Mouse (Mus musculus): ENCODE measurements around the gene Ift27. TPM values are rescaled to one million over a fixed set of nuclear protein-coding genes. Genes with fewer than 3 reads are reported as not detected.
A peak's percentile ranks its signal among the peaks of the same experiment; 100 is the strongest.

Ift27 gene
- polyA plus RNA-seq (2015; fragmentation: Nextera tagmentation; extraction: Ambion mirVana) = 108 and 111 TPM in 2 replicates

DNA sequence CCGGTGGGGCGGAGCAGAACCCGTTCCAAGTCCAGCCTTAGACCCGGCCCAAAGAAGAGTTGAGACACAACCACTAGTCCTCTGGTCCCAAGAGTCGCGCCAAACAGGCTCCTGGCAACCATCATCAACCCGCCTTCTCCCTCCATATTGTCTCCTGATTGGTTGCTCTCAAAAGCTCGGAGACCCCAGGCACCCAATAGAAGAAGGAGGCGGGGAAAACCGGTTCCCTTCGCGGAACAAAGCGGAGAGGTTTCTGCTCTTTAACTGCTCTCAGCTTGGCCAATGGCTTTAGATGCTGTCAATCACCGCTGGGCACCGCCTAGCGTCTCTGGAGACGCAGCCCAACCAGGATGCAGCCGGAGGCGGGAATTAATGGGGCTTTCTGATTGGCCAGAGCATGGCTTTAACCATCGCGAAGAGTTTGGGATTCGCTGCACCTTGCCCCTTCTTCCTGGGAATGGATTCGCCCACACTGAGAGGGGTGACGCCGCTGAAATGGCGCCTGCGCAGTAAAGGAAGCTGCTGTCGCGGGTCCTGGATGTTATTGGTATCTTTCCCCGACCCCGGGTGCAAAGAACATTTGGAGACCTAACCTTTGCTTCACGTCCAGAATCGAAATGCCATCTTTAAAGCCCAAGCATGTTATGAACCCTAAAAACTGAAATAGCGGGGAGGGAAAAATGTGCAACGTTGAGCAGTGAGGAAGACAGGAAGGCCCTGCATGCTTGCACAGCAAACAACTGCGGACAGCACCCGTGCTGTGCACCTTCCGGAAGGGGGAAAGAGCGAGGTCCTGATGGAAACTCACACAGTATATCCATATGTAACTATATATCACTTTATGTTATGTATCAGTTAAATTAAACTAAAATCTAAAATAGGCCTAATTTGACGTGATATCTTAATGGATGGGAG is at the start of gene Ift27:
TSS of gene Ift27 (minus strand) at position 136 of the 915 bp plus-strand sequence.
- peak; percentile 98 for ATAC-seq
- no peaks in the 10 kb centered on the region for H3K27me3 ChIP-seq (replicated peaks; ENCODE audit: control insufficient read depth, insufficient read depth, low read length)
- H3K4me3 ChIP-seq (ENCODE audit: low read length) = peak within 1 kb of the TSS; percentile 71
- peak within 1 kb of the TSS; percentile 60 for H3K27ac ChIP-seq (ENCODE audit: low read depth, low read length)
- no peaks in the 10 kb centered on the region for H3K9me3 ChIP-seq (ENCODE audit: control insufficient read depth, low read length)
- 1% methylated on average over 40 of the region's 40 CpGs for WGBS
- H3K4me2 ChIP-seq (ENCODE audit: low read length) = peak within 1 kb of the TSS; percentile 94
- peaks cover 21% of the 10 kb centered on the region for H3K4me1 ChIP-seq (ENCODE audit: control insufficient read depth, insufficient read depth, low read depth, low read length)
- H3K36me3 ChIP-seq (ENCODE audit: control insufficient read depth, insufficient read depth, low read length) = no peaks in the 10 kb centered on the region
- H3K9ac ChIP-seq (ENCODE audit: low read depth, low read length) = peak within 1 kb of the TSS; percentile 78

DNA sequence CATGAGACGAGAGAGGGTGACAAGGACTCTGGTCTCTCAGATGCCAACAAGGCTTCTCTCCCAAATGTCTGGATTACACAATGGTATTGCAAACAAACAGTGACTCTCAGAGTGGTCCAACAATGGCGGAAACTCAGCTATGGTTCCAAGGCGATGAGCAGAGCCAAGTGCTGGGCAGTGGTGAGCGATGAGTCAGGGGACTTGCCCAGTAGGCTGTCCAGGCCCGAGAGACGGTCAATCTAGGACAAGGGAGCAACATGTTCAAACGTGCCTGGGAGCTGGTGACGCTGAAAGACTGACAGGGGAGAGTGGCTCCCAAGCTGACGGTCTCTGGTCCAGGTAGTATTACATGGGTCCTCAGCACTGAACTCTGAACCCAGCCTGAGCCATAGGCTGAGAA is 41.4 kb upstream of the Ift27 start:
- Histone ChIP-seq H3K9ac (ENCODE audit: low read depth, low read length) (no peak overlapping the region), H3K27ac (ENCODE audit: low read depth, low read length) (no peak overlapping the region), H3K9me3 (ENCODE audit: control insufficient read depth, low read length) (no peaks in the 10 kb centered on the region), H3K4me3 (ENCODE audit: low read length) (no peak overlapping the region), H3K4me2 (ENCODE audit: low read length) (no peak overlapping the region), H3K36me3 (ENCODE audit: control insufficient read depth, insufficient read depth, low read length) (no peaks in the 10 kb centered on the region), H3K27me3 (replicated peaks; ENCODE audit: control insufficient read depth, insufficient read depth, low read length) (no peaks in the 10 kb centered on the region), H3K4me1 (ENCODE audit: control insufficient read depth, insufficient read depth, low read depth, low read length) (no peaks in the 10 kb centered on the region)
- 87% methylated on average over 9 of the region's 9 CpGs for WGBS
- ATAC-seq = no peak

DNA sequence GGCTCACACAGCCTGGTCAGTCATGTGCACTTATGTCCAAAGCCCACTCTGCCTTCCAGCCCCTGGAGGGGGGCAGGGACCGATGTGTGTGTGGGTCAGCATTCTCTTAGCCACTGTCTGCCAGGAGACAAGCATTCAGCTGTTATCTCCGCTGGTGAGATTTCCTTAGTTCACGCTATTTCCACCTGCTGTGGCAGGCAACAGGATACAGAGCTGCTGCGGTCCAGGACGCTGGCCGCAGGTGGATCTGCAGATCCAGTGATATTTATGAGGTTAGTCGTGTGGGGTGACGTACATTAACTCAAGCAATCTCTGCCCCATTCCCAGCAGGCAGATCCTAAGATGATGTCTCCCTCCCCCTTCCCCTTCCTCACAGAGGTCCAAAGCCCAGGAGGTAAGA is 37.5 kb upstream of the Ift27 start:
- Histone ChIP-seq H3K27ac (ENCODE audit: low read depth, low read length) (no peak overlapping the region), H3K4me3 (ENCODE audit: low read length) (no peak overlapping the region), H3K4me1 (ENCODE audit: control insufficient read depth, insufficient read depth, low read depth, low read length) (no peaks in the 10 kb centered on the region), H3K9me3 (ENCODE audit: control insufficient read depth, low read length) (no peaks in the 10 kb centered on the region), H3K9ac (ENCODE audit: low read depth, low read length) (no peak overlapping the region), H3K36me3 (ENCODE audit: control insufficient read depth, insufficient read depth, low read length) (no peaks in the 10 kb centered on the region), H3K27me3 (replicated peaks; ENCODE audit: control insufficient read depth, insufficient read depth, low read length) (no peaks in the 10 kb centered on the region), H3K4me2 (ENCODE audit: low read length) (no peak overlapping the region)
- ATAC-seq = no peak
- WGBS = 79% methylated on average over 8 of the region's 8 CpGs

DNA sequence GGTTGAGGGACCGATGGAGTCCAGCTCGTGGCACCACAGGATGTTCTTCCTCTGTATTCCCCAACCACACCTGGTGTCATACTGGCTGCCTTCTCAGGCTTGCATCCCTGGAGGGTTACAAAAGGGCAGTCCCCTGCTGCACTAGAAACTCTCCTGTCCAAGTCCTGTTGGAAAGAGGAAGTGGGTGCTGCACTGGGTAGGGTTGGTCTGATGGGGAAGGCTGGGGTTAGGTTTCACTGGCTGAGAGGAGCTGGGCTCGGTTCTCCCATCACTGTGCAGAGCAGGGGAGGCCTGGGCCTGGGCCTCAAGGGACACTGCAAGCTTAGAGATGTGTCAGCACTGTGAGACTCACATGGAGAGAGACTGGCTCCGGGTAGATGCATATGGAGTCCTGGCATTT is 36.3 kb upstream of the Ift27 start:
- 82% methylated on average over 4 of the region's 4 CpGs for WGBS
- H3K4me1 ChIP-seq (ENCODE audit: control insufficient read depth, insufficient read depth, low read depth, low read length) = no peaks in the 10 kb centered on the region
- ATAC-seq = no peak

DNA sequence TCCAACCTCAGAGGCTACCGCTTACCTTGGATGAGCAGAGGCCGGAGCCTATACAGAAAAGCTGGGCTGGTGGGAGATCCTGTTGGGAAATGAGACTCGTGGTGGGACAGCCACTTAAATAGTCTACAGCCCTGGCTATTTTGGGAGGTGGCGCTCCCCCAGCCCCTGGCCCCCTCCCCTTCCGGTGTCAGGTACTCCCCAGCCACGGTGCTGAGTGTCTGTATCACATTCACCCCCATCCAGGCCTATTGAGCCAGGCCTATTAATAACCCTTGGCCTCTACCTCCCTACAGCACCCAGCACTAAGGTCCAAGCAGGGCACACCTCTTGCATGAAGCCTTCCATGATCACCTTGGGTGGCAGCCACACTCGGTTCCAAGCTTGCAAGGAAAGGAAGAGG is 32.4 kb upstream of the Ift27 start, which contains the start of gene Pvalb:
TSS of gene Pvalb (minus strand) at position 89 of the 400 bp plus-strand sequence.
- no peaks in the 10 kb centered on the region for H3K36me3 ChIP-seq (ENCODE audit: control insufficient read depth, insufficient read depth, low read length)
- H3K27ac ChIP-seq (ENCODE audit: low read depth, low read length) = no peak within 1 kb of the TSS
- H3K4me3 ChIP-seq (ENCODE audit: low read length) = no peak within 1 kb of the TSS
- no peaks in the 10 kb centered on the region for H3K9me3 ChIP-seq (ENCODE audit: control insufficient read depth, low read length)
- H3K4me1 ChIP-seq (ENCODE audit: control insufficient read depth, insufficient read depth, low read depth, low read length) = peaks cover 10% of the 10 kb centered on the region
- 92% methylated on average over 7 of the region's 7 CpGs for WGBS
- no peak for ATAC-seq
- no peak within 1 kb of the TSS for H3K4me2 ChIP-seq (ENCODE audit: low read length)
- H3K27me3 ChIP-seq (replicated peaks; ENCODE audit: control insufficient read depth, insufficient read depth, low read length) = peaks cover 7% of the 10 kb centered on the region
- no peak within 1 kb of the TSS for H3K9ac ChIP-seq (ENCODE audit: low read depth, low read length)

More for the DNA sequence above, 36.3 kb upstream of the Ift27 start:
- H3K9ac ChIP-seq (ENCODE audit: low read depth, low read length) = no peak overlapping the region
- no peaks in the 10 kb centered on the region for H3K27me3 ChIP-seq (replicated peaks; ENCODE audit: control insufficient read depth, insufficient read depth, low read length)
- no peak overlapping the region for H3K4me2 ChIP-seq (ENCODE audit: low read length)
- no peak overlapping the region for H3K27ac ChIP-seq (ENCODE audit: low read depth, low read length)
- no peaks in the 10 kb centered on the region for H3K9me3 ChIP-seq (ENCODE audit: control insufficient read depth, low read length)
- no peak overlapping the region for H3K4me3 ChIP-seq (ENCODE audit: low read length)
- no peaks in the 10 kb centered on the region for H3K36me3 ChIP-seq (ENCODE audit: control insufficient read depth, insufficient read depth, low read length)

DNA sequence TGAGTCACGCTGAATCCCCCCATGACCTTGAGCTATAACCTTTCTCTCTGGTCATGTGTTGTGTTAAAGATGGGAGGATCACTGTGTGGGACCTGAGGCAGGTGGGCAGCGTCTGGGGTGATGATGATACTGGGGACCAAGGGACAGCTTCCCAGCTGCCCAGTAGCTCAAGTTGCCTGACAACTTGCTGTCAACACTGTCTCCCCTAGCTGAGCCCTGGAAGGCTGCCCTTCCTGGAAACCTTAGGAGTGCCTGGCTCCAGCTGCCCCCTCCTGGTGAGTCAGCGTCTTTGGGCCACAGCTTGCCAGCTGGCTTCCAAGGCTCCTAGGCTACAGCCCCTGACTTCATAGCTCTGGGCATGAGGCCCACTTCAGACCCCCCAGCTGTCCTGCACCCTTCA is 31.3 kb upstream of the Ift27 start:
- Histone ChIP-seq H3K4me3 (ENCODE audit: low read length) (no peak overlapping the region), H3K27me3 (replicated peaks; ENCODE audit: control insufficient read depth, insufficient read depth, low read length) (peaks cover 7% of the 10 kb centered on the region), H3K27ac (ENCODE audit: low read depth, low read length) (no peak overlapping the region), H3K4me1 (ENCODE audit: control insufficient read depth, insufficient read depth, low read depth, low read length) (peaks cover 10% of the 10 kb centered on the region), H3K36me3 (ENCODE audit: control insufficient read depth, insufficient read depth, low read length) (no peaks in the 10 kb centered on the region), H3K4me2 (ENCODE audit: low read length) (no peak overlapping the region), H3K9ac (ENCODE audit: low read depth, low read length) (no peak overlapping the region), H3K9me3 (ENCODE audit: control insufficient read depth, low read length) (no peaks in the 10 kb centered on the region)
- WGBS = 44% methylated on average over 3 of the region's 3 CpGs
- ATAC-seq = peak; percentile 30; the same call in 1 of the 2 replicates

DNA sequence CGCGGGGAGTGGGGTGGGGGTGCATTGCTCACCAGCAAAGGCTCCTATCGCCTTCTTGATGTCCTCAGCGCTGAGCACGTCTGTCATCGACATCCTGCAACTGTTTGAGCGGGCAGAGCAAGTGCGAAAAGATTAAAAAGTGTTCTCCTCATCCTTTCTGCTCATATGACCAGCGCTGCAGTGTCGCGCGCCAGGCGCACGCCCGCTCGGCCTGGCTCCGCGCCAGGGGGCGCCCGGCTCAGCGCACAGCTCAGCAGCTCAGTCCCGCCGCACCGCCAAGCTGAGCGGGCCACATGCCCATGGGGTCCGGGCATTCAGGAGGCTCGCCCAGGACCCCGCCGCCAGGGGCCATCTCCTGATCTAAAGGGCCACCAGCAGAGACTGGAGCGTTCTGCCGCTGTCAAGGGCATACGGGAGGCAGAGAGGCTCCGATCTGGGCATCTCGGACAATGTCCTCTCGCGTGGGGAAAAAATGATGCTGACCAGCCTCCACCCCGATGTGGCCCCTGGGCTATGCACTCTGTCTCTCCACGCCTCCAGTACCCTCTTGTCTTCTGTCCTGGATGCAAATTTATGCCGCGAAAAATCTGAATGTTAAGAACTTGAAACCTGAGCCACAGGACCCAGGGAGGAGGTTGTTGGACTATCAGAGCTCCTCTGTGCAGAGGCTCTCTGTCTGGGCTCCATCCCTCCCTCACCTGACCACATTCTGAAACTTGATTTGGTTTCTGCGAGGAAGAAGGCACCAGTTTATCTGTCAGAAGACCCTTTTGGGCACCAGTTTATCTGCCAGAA is 30.3 kb upstream of the Ift27 start:
- H3K9me3 ChIP-seq (ENCODE audit: control insufficient read depth, low read length) = no peaks in the 10 kb centered on the region
- H3K36me3 ChIP-seq (ENCODE audit: control insufficient read depth, insufficient read depth, low read length) = no peaks in the 10 kb centered on the region
- 1% methylated on average over 37 of the region's 41 CpGs for WGBS
- H3K4me1 ChIP-seq (ENCODE audit: control insufficient read depth, insufficient read depth, low read depth, low read length) = peaks cover 10% of the 10 kb centered on the region
- peak overlapping the region; percentile 49 for H3K4me3 ChIP-seq (ENCODE audit: low read length)
- peak overlapping the region; percentile 93 for H3K4me2 ChIP-seq (ENCODE audit: low read length)
- peak; percentile 86 for ATAC-seq
- H3K27me3 ChIP-seq (replicated peaks; ENCODE audit: control insufficient read depth, insufficient read depth, low read length) = peaks cover 7% of the 10 kb centered on the region
- H3K9ac ChIP-seq (ENCODE audit: low read depth, low read length) = peak overlapping the region; percentile 73
- no peak overlapping the region for H3K27ac ChIP-seq (ENCODE audit: low read depth, low read length)

DNA sequence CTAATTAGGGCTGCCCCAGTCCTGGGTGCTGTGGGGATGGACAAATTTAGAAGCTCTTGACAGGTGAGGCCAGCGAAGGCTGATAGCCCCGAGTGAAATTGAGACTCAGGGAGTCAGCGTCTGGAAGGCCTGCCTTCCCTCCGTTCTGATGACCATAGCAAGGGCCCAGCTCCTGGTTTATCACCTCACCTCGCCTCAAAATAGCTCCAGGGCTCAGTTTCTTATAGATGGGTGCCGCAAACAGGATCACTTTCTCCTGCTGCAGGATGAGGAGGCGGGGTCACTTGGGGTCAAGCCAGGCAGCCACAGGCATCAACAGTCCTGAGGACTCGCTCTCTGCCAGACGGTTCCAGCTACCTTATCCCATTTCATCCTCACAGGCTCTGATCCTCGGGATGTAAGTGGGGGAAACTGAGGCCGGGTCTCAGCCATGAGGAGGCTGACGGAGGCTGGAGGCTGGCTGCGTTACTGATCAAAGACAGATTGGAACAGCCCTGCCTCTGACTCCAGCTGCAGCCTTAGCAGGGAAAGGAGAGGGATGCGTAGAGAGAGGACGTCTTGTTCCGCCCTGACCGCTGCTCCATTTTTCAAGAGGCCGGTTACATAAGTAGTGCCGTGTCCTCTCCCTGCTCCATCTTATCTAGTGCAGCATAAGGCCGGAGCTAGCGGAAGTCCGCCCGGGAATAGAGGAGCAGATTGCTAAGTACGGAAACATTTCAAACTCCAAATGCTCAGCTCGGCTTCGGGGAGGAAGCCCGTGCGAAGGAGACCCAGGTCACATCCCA is 21.4 kb upstream of the Ift27 start:
- Histone ChIP-seq H3K4me1 (ENCODE audit: control insufficient read depth, insufficient read depth, low read depth, low read length) (no peaks in the 10 kb centered on the region), H3K4me3 (ENCODE audit: low read length) (no peak overlapping the region), H3K36me3 (ENCODE audit: control insufficient read depth, insufficient read depth, low read length) (no peaks in the 10 kb centered on the region), H3K27ac (ENCODE audit: low read depth, low read length) (no peak overlapping the region), H3K9ac (ENCODE audit: low read depth, low read length) (no peak overlapping the region), H3K27me3 (replicated peaks; ENCODE audit: control insufficient read depth, insufficient read depth, low read length) (no peaks in the 10 kb centered on the region), H3K4me2 (ENCODE audit: low read length) (no peak overlapping the region), H3K9me3 (ENCODE audit: control insufficient read depth, low read length) (no peaks in the 10 kb centered on the region)
- 79% methylated on average over 28 of the region's 28 CpGs for WGBS
- no peak for ATAC-seq

Data from hindbrain, embryonic 16.5 days (tissue).